33 mouse cellular contexts compared by ENCODE assay signal in genomic region chr3:102938100-102938499, GRCm38 (mm10). TPM values are rescaled to one million over a fixed set of nuclear protein-coding genes. Genes with fewer than 3 reads are reported as not detected.
DNase-seq lines count a peak whose midpoint lies in the region; ATAC-seq and TF ChIP-seq lines count a peak whose summit lies in the region.
"Had no signal": no experiment of that assay in that cellular context is flagged by ENCODE, and none has a peak within 500 bp of the region (broad histone marks: within the 10 kb centered on the region; RNA-seq: fewer than 3 reads in every experiment).

No protein-coding gene starts in this region.

- no peak overlapping the region for H3K4me2 ChIP-seq in forebrain, embryonic 16.5 days (ENCODE audit: low read length)
- no peak overlapping the region for H3K4me2 ChIP-seq in forebrain, embryonic 15.5 days (replicated peaks)
- no peak overlapping the region for H3K4me2 ChIP-seq in midbrain, embryonic 14.5 days (ENCODE audit: low read length)
- no peak overlapping the region for H3K4me2 ChIP-seq in midbrain, postnatal 0 days (ENCODE audit: low read depth, low read length, poor library complexity, severe bottlenecking)
- H3K4me2 ChIP-seq: heart, embryonic 13.5 days; hindbrain, embryonic 15.5 days had no signal

- 86% methylated on average over 1 of the region's 1 CpGs for WGBS in forebrain, embryonic 16.5 days
- 88% methylated on average over 1 of the region's 1 CpGs for WGBS in forebrain, embryonic 15.5 days
- 73% methylated on average over 1 of the region's 1 CpGs for WGBS in midbrain, embryonic 14.5 days
- WGBS in midbrain, postnatal 0 days, result 80% methylated on average over 1 of the region's 1 CpGs

- no peak overlapping the region for H3K9ac ChIP-seq in forebrain, embryonic 16.5 days (replicated peaks; ENCODE audit: low read depth, low read length)
- no peak overlapping the region for H3K9ac ChIP-seq in forebrain, embryonic 15.5 days (replicated peaks)
- no peak overlapping the region for H3K9ac ChIP-seq in midbrain, embryonic 14.5 days (replicated peaks; ENCODE audit: low read length)
- H3K9ac ChIP-seq in midbrain, postnatal 0 days (replicated peaks; ENCODE audit: low read length, poor library complexity, severe bottlenecking), result no peak overlapping the region
- H3K9ac ChIP-seq: heart, embryonic 13.5 days; hindbrain, embryonic 15.5 days had no signal

- H3K9me3 ChIP-seq in forebrain, embryonic 16.5 days (ENCODE audit: control insufficient read depth, low read length), result peaks cover 6% of the 10 kb centered on the region
- no peaks in the 10 kb centered on the region for H3K9me3 ChIP-seq in forebrain, embryonic 15.5 days
- H3K9me3 ChIP-seq in midbrain, embryonic 14.5 days (ENCODE audit: control insufficient read depth, low read length), result 0 out of 2 replicates have a peak, but pooled peaks cover 4% of the 10 kb centered on the region
- H3K9me3 ChIP-seq in midbrain, postnatal 0 days (ENCODE audit: low read length), result no peaks in the 10 kb centered on the region
- H3K9me3 ChIP-seq: G1E; heart, embryonic 13.5 days; hindbrain, embryonic 15.5 days had no signal

- peak; percentile 12; the same call in 1 of the 2 replicates for ATAC-seq in forebrain, embryonic 16.5 days
- no peak for ATAC-seq in forebrain, embryonic 15.5 days (replicated peaks)
- no peak for ATAC-seq in midbrain, embryonic 14.5 days (ENCODE audit: low FRiP score, low TSS enrichment)
- ATAC-seq in midbrain, postnatal 0 days (ENCODE audit: low FRiP score), result no peak
- ATAC-seq: intestine, embryonic 16.5 days; Patski had no signal

- H3K36me3 ChIP-seq in forebrain, embryonic 16.5 days (ENCODE audit: control insufficient read depth, insufficient read depth), result no peaks in the 10 kb centered on the region
- no peaks in the 10 kb centered on the region for H3K36me3 ChIP-seq in forebrain, embryonic 15.5 days
- no peaks in the 10 kb centered on the region for H3K36me3 ChIP-seq in midbrain, embryonic 14.5 days (ENCODE audit: control insufficient read depth, insufficient read depth, low read length)
- H3K36me3 ChIP-seq in midbrain, postnatal 0 days (ENCODE audit: insufficient read depth, low read length), result no peaks in the 10 kb centered on the region
- H3K36me3 ChIP-seq: forebrain, embryonic 10.5 days; heart, embryonic 13.5 days; hindbrain, embryonic 15.5 days had no signal

- no peak overlapping the region for H3K27ac ChIP-seq in forebrain, embryonic 16.5 days (ENCODE audit: low read length)
- no peak overlapping the region; the same call in 1 of the 2 replicates for H3K27ac ChIP-seq in forebrain, embryonic 15.5 days (replicated peaks)
- H3K27ac ChIP-seq in midbrain, embryonic 14.5 days (replicated peaks; ENCODE audit: low read depth, low read length), result no peak overlapping the region
- no peak overlapping the region for H3K27ac ChIP-seq in midbrain, postnatal 0 days (ENCODE audit: low read depth, low read length)
- H3K27ac ChIP-seq: heart, adult 2 months; heart, embryonic 10.5 days; heart, embryonic 13.5 days; hindbrain, embryonic 15.5 days had no signal

- no peak overlapping the region for H3K4me3 ChIP-seq in forebrain, embryonic 16.5 days (replicated peaks; ENCODE audit: low read length)
- no peak overlapping the region for H3K4me3 ChIP-seq in forebrain, embryonic 15.5 days
- no peak overlapping the region for H3K4me3 ChIP-seq in midbrain, embryonic 14.5 days (replicated peaks; ENCODE audit: low read depth, low read length)
- no peak overlapping the region for H3K4me3 ChIP-seq in midbrain, postnatal 0 days (ENCODE audit: low read depth, low read length)
- H3K4me3 ChIP-seq: forebrain, embryonic 10.5 days; heart, adult 2 months; heart, embryonic 10.5 days; heart, embryonic 13.5 days; hindbrain, embryonic 15.5 days had no signal

- no peaks in the 10 kb centered on the region for H3K27me3 ChIP-seq in forebrain, embryonic 16.5 days (replicated peaks; ENCODE audit: control insufficient read depth, insufficient read depth, low read length)
- H3K27me3 ChIP-seq in forebrain, embryonic 15.5 days, result no peaks in the 10 kb centered on the region
- H3K27me3 ChIP-seq in midbrain, embryonic 14.5 days (ENCODE audit: control insufficient read depth, insufficient read depth, low read length), result no peaks in the 10 kb centered on the region
- no peaks in the 10 kb centered on the region for H3K27me3 ChIP-seq in midbrain, postnatal 0 days (ENCODE audit: insufficient read depth, low read length)
- H3K27me3 ChIP-seq: CH12.LX; heart, embryonic 13.5 days; hindbrain, embryonic 15.5 days had no signal

- TF ChIP-seq CTCF in midbrain, postnatal 0 days (IDR thresholded peaks at IDR 0.05), result no peak

- H3K4me1 ChIP-seq in forebrain, embryonic 16.5 days (replicated peaks; ENCODE audit: control insufficient read depth, insufficient read depth, low read length), result no peaks in the 10 kb centered on the region
- 0 out of 2 replicates have a peak, but pooled peaks cover 4% of the 10 kb centered on the region for H3K4me1 ChIP-seq in forebrain, embryonic 15.5 days
- no peaks in the 10 kb centered on the region for H3K4me1 ChIP-seq in midbrain, embryonic 14.5 days (ENCODE audit: control insufficient read depth, insufficient read depth, low read length)
- H3K4me1 ChIP-seq in midbrain, postnatal 0 days (ENCODE audit: insufficient read depth, low read length), result no peaks in the 10 kb centered on the region
- H3K4me1 ChIP-seq: heart, embryonic 10.5 days; heart, embryonic 13.5 days; hindbrain, embryonic 15.5 days had no signal

- peak; percentile 44 for DNase-seq in midbrain, embryonic 14.5 days
- DNase-seq in midbrain, postnatal 0 days (ENCODE audit: low spot score), result no peak
- DNase-seq in brain, adult 2 months (ENCODE audit: low read depth, low spot score), result peak; percentile 9
- no peak for DNase-seq in cerebellum, adult 18-20 months
- DNase-seq: adrenal gland, postnatal 10 days; adrenal gland, postnatal 36 days; B cell, adult 2 months; cerebellum, adult 11-12 months; cerebellum, adult 9-10 months; cerebellum, postnatal 14 days; gastrocnemius, postnatal 10 days; gastrocnemius, postnatal 36 days; heart, adult 2 months; heart, postnatal 14 days; heart, postnatal 4 days; kidney, adult 18-20 months had no signal

RNA-seq across cellular contexts. Expression of gene Sycp1, which starts 2.2 kb away (rescaled TPM):
- polyA plus RNA-seq in forebrain, embryonic 16.5 days (2015; fragmentation: Nextera tagmentation; extraction: Ambion mirVana), result not detected in 2 replicates
- polyA plus RNA-seq in forebrain, embryonic 15.5 days (2015; fragmentation: Nextera tagmentation; extraction: Ambion mirVana), result not detected in 2 replicates
- not detected in 2 replicates for polyA plus RNA-seq in midbrain, embryonic 14.5 days (2014; fragmentation: Nextera tagmentation; extraction: Ambion mirVana)
- total RNA-seq in midbrain, postnatal 0 days (2014; rRNA removed), result not detected in 2 replicates
- polyA plus RNA-seq in midbrain, postnatal 0 days (2015; fragmentation: Nextera tagmentation; extraction: Ambion mirVana), result not detected in 2 replicates
- total RNA-seq: adrenal gland, adult 18-20 months; adrenal gland, postnatal 10 days; adrenal gland, postnatal 36 days; CH12.LX; gastrocnemius, adult 18-20 months; gastrocnemius, postnatal 36 days; granulocyte monocyte progenitor cell, adult 5-6 weeks; heart, postnatal 14 days; heart, postnatal 4 days had no signal
- polyA plus RNA-seq: embryonic facial prominence, embryonic 11.5 days; embryonic facial prominence, embryonic 14.5 days; forebrain, embryonic 10.5 days; G1E; heart, embryonic 10.5 days; heart, embryonic 13.5 days; heart, embryonic 16.5 days; hindbrain, embryonic 15.5 days; intestine, embryonic 16.5 days; Patski had no signal

RNA-seq across cellular contexts. Expression of gene Nr1h5, which starts 25.8 kb away (rescaled TPM):
- polyA plus RNA-seq in forebrain, embryonic 16.5 days (2015; fragmentation: Nextera tagmentation; extraction: Ambion mirVana), result not detected in 2 replicates
- 0.13 TPM in 2 replicates for polyA plus RNA-seq in forebrain, embryonic 15.5 days (2015; fragmentation: Nextera tagmentation; extraction: Ambion mirVana)
- polyA plus RNA-seq in midbrain, embryonic 14.5 days (2014; fragmentation: Nextera tagmentation; extraction: Ambion mirVana), result 0.07 TPM in 2 replicates
- total RNA-seq in midbrain, postnatal 0 days (2014; rRNA removed), result not detected in 2 replicates
- polyA plus RNA-seq in midbrain, postnatal 0 days (2015; fragmentation: Nextera tagmentation; extraction: Ambion mirVana), result 0.07 and 0.19 TPM in 2 replicates
- total RNA-seq: adrenal gland, adult 18-20 months; adrenal gland, postnatal 36 days; CH12.LX; G1E; gastrocnemius, adult 18-20 months; gastrocnemius, postnatal 10 days; gastrocnemius, postnatal 36 days; granulocyte monocyte progenitor cell, adult 5-6 weeks; heart, adult 2 months; heart, postnatal 4 days had no signal
- polyA plus RNA-seq: G1E; heart, adult 2 months; hindbrain, embryonic 11.5 days; hindbrain, embryonic 15.5 days had no signal

RNA-seq across cellular contexts. Expression of gene Sike1, which starts 57.4 kb away (rescaled TPM):
- polyA plus RNA-seq in forebrain, embryonic 16.5 days (2015; fragmentation: Nextera tagmentation; extraction: Ambion mirVana), result 53.1 and 58.9 TPM in 2 replicates
- 54.9 and 55.8 TPM in 2 replicates for polyA plus RNA-seq in forebrain, embryonic 15.5 days (2015; fragmentation: Nextera tagmentation; extraction: Ambion mirVana)
- polyA plus RNA-seq in midbrain, embryonic 14.5 days (2014; fragmentation: Nextera tagmentation; extraction: Ambion mirVana), result 59.0 and 59.8 TPM in 2 replicates
- 49.1 and 88.9 TPM in 2 replicates for total RNA-seq in midbrain, postnatal 0 days (2014; rRNA removed)
- 42.4 and 48.3 TPM in 2 replicates for polyA plus RNA-seq in midbrain, postnatal 0 days (2015; fragmentation: Nextera tagmentation; extraction: Ambion mirVana)

Comparison
In these comparisons a context has a peak if more than half of its experiments do, and no peak if none do; other contexts are left out.
1. DNase-seq: peak in midbrain, embryonic 14.5 days (single experiment) and brain, adult 2 months (single experiment); none in midbrain, postnatal 0 days (single experiment) and cerebellum, adult 18-20 months (0 of 2).